Mouse (Mus musculus) ES-Bruce4 (cell line): Measurements from ENCODE around the gene Ss18l2.

Experiments
- CTCF ChIP-seq: IDR thresholded peaks from one replicate; pipeline ENCODE4 v1.8.1; 2011; ENCODE audit warnings: low read depth, low read length
- EP300 ChIP-seq: IDR thresholded peaks from 2 replicates; pipeline ENCODE4 v1.6.1; 2011; ENCODE audit warnings: low read depth, low read length; ENCODE audit not compliant: insufficient read depth
- POLR2A ChIP-seq: IDR thresholded peaks from one replicate; pipeline ENCODE4 v1.8.1; 2011; ENCODE audit warnings: low read length; ENCODE audit not compliant: insufficient read depth

GRCm38 (mm10) chr9:121744051-121744450 lies 33.9 kb downstream of the Ss18l2 start:
- TF ChIP-seq CTCF: no peak
- TF ChIP-seq EP300: no peak
- no peak for TF ChIP-seq POLR2A
